Mouse (Mus musculus) C2C12 (cell line): ENCODE measurements around the gene Garnl3.

ENCODE experiments used
- CEBPB ChIP-seq: IDR thresholded peaks from one replicate; pipeline ENCODE4 v1.6.1; 2011; ENCODE audit warnings: low read depth, mild to moderate bottlenecking, control low read depth, moderate library complexity
- CTCF ChIP-seq: IDR thresholded peaks from one replicate; pipeline ENCODE4 v1.5.1; 2011; ENCODE audit not compliant: control insufficient read depth, insufficient read depth, insufficient read length
- MAX ChIP-seq: IDR thresholded peaks from one replicate; pipeline ENCODE4 v1.6.1; 2011; ENCODE audit warnings: mild to moderate bottlenecking, control low read depth
- MYOD1 ChIP-seq: IDR thresholded peaks from one replicate; pipeline ENCODE4 v1.6.1; 2011; ENCODE audit warnings: low read depth; ENCODE audit not compliant: control insufficient read depth, insufficient read length
- MYOG ChIP-seq: IDR thresholded peaks from one replicate; pipeline ENCODE4 v1.6.1; 2011; ENCODE audit not compliant: control insufficient read depth, insufficient read length; ENCODE audit errors: extremely low read depth

DNA sequence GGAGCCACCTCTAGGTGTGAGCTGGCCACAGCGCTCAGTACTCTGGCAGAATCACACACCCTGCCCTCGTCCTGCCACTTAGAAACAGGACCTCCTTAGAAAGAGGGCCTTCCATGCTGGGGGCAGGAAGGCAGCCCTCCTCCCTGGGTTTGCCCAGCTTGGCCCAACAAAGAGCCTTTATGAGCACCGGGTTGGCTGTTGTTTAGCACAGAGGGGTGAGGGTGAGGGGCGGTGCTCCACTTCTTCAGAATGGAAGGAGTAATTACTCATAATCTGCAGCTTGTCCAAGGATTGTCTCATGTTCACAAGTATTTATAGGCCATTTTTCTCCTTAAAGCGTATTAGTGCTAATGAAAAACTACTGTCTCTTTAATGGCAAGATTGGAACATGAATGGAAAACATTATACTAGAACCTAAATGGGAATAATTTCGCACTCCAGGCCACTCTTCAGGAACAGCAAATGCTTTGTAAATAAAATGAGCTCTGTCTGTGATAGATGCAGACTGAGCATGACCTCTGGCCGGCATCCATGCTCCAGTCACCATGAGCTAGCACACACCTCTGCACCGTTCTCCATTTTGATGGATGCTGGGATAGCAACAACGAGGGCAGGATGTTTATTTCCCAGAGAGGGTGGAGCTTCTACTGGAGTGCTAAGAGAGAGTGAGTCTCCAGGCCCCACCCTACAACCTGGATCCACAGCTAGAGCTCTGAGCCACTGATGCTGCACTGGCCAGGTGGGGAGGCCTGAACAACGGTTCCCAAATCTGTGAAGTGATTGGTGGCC, 39.5 kb upstream of the Garnl3 start:
- TF ChIP-seq CTCF, result no peak
- TF ChIP-seq CEBPB, result no peak
- no peak for TF ChIP-seq MAX
- TF ChIP-seq MYOD1, result no peak
- no peak for TF ChIP-seq MYOG
